Mouse (Mus musculus): ENCODE data around the gene Slc35e3. TPM values are rescaled to one million over a fixed set of nuclear protein-coding genes. Genes with fewer than 3 reads are reported as not detected.

The Slc35e3 gene
- polyA plus RNA-seq, 1 experiment, result not detected

DNA sequence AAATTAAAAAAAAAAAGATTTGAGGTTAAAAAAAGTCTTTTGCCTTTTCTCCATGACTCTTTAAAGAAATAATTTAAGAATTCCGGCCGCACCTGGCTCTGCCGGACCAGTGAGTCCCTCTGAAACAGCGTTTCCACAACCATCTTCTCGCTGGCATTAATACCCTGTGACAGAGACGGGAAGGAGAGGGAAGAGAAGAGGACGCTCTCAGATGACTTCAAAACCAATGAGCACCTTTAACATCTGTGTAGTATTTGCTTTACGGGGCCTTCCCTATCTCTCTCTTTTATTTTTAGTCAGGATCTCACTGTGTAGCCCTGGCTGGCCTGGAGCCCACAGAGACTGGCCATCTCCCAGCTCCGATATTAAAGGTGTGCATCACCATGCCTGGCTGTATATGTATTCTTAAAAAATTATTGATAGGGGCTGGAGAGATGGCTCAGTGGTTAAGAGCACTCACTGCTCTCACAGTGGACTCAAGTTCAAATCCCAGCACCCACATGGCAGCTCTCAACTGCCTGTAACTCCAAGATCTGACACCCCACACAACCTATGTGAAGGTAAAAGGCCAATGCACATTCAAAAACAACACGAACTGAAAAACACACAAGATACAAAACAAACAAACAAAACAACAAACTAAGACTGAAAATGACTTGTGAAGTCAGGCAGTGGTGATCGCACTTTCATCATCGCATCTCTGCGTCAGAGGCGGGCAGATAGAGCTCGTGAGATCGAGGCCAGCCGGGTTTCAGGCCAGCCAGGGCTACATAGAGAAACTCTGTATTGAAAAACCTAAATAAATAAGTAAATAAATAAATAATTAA lies 31.5 kb upstream of the Slc35e3 start:
- Histone ChIP-seq H3K27me3 (ENCODE audit: control insufficient read depth) (no peaks in the 10 kb centered on the region), H3K4me3 (replicated peaks) (no peak overlapping the region), H3K36me3 (ENCODE audit: control insufficient read depth) (peaks cover 97% of the 10 kb centered on the region), H3K4me1 (ENCODE audit: control insufficient read depth) (no peaks in the 10 kb centered on the region; the same call in 1 of the 2 replicates), H3K9me3 (ENCODE audit: control insufficient read depth, low read length) (no peaks in the 10 kb centered on the region)
- TF ChIP-seq TAL1 (IDR thresholded peaks at IDR 0.05; ENCODE audit: low read length), result no peak
- no peak for TF ChIP-seq GATA1 (IDR thresholded peaks at IDR 0.05; ENCODE audit: low read length)

DNA sequence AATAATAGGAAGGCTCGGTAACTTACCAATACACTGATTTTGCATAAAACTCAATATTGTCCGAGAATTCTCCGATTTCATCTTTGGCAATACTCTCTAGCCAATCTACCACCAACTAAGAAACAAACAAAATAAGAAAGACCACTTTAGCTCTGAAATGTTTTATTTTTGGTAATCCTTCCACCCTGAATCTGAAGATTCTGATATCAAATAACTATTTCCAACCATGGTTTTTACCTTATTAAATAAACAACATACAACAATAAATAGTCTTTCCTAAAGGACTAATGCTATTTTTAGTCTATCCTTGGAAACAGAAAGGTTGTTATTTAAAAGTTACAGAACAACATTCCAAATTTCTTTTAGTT lies 30.9 kb upstream of the Slc35e3 start:
- H3K27me3 ChIP-seq (ENCODE audit: control insufficient read depth), result no peaks in the 10 kb centered on the region
- H3K4me1 ChIP-seq (ENCODE audit: control insufficient read depth), result no peaks in the 10 kb centered on the region; the same call in 1 of the 2 replicates
- H3K9me3 ChIP-seq (ENCODE audit: control insufficient read depth, low read length), result no peaks in the 10 kb centered on the region
- TF ChIP-seq GATA1 (IDR thresholded peaks at IDR 0.05; ENCODE audit: low read length), result no peak
- H3K36me3 ChIP-seq (ENCODE audit: control insufficient read depth), result peaks cover 97% of the 10 kb centered on the region
- no peak overlapping the region for H3K4me3 ChIP-seq (replicated peaks)

DNA sequence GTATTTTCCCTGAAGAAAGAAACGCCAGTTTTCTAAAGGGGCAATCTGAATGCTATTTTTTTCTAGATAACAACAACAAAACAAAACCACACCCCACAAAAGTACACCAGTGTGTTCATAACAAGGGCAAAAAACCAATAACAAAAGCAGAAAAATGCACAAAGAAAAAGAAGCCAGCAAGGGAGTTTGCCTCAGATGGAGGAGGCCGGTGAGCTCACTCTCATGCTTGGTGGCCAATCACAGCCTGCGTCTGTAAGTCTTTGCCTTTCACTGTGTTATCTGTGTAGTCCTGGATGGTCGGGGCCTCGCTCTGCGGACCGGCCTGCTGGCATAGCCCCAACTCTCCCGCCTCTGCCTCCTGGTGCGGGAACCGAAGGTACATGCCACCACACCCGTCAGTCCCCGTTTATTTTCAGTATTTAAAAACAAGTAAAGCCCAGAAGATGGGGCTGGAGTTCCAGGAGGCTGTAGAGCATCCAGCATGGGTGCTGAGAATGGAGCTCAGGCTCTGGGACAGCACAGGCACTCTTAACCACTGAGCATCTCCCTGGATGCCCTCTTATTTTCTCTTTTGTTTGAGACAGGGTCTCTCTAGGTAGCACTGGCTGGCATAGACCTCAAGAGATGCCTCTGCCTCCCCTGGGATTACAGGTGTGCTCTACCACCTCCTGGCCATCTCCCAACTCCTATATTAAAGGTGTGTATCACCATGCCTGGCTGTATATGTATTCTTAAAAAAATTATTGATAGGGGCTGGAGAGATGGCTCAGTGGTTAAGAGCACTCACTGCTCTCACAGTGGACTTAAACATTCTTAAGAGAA lies 30.3 kb upstream of the Slc35e3 start:
- Histone ChIP-seq H3K36me3 (ENCODE audit: control insufficient read depth) (peaks cover 95% of the 10 kb centered on the region), H3K4me3 (replicated peaks) (no peak overlapping the region), H3K27me3 (ENCODE audit: control insufficient read depth) (no peaks in the 10 kb centered on the region), H3K9me3 (ENCODE audit: control insufficient read depth, low read length) (no peaks in the 10 kb centered on the region), H3K4me1 (ENCODE audit: control insufficient read depth) (no peaks in the 10 kb centered on the region; the same call in 1 of the 2 replicates)
- TF ChIP-seq TAL1 (IDR thresholded peaks at IDR 0.05; ENCODE audit: low read length) (no peak), GATA1 (IDR thresholded peaks at IDR 0.05; ENCODE audit: low read length) (no peak)

DNA sequence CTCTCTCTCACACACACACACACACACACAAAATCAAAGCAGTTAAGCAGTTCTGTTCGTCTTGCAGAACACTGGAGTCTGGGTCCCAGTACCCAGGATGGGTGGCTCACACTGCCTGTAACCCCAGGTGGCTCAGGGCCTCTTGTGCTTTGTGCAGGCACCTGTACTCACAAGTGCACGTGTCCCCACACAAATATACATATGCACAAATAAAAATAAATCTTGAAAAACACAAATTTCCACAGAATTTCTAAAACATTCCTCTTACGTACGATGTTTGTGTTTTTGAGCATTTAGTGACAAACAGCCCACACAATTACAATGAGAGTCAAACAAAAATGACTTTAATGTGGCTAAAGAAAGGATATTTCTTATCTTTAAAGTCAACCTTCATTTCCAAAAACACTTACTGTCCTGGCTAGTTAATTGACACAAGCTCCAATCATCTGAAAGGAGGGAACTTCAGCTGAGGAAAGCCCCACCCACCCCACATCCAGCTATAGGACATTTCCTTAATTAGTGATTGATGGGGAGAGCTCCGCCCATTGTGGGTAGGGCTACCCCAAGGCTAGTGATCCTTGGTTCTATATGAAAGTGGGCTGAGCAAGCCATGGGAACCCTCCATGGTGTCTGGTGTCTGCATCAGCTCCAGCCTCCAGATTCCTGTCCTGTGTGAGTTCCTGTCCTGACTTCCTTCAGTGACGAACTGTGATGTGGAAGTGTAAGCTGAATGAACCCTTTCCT lies 29.4 kb upstream of the Slc35e3 start:
- TF ChIP-seq GATA1 (IDR thresholded peaks at IDR 0.05; ENCODE audit: low read length), result no peak
- no peak for TF ChIP-seq TAL1 (IDR thresholded peaks at IDR 0.05; ENCODE audit: low read length)
- H3K36me3 ChIP-seq (ENCODE audit: control insufficient read depth), result peaks cover 95% of the 10 kb centered on the region
- H3K4me3 ChIP-seq (replicated peaks), result no peak overlapping the region
- H3K27me3 ChIP-seq (ENCODE audit: control insufficient read depth), result no peaks in the 10 kb centered on the region
- no peaks in the 10 kb centered on the region for H3K9me3 ChIP-seq (ENCODE audit: control insufficient read depth, low read length)
- H3K4me1 ChIP-seq (ENCODE audit: control insufficient read depth), result no peaks in the 10 kb centered on the region; the same call in 1 of the 2 replicates

DNA sequence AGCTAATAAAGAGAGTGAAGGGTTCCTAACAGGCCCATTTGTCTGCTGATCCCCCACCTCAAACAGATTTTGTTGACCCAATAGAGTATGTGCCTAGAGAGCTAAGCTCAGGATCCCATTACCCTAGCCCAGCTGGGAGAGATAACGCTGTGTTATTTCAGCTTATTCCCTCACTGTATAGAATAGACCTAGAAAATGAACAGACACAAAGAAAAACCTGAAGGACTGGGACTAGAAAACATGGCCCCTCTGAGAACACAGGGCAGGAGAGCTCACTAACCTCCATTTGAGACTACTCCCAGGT lies 28.6 kb upstream of the Slc35e3 start:
- Histone ChIP-seq H3K4me1 (ENCODE audit: control insufficient read depth) (no peaks in the 10 kb centered on the region; the same call in 1 of the 2 replicates), H3K4me3 (replicated peaks) (no peak overlapping the region), H3K36me3 (ENCODE audit: control insufficient read depth) (peaks cover 95% of the 10 kb centered on the region), H3K27me3 (ENCODE audit: control insufficient read depth) (no peaks in the 10 kb centered on the region), H3K9me3 (ENCODE audit: control insufficient read depth, low read length) (no peaks in the 10 kb centered on the region)
- TF ChIP-seq TAL1 (IDR thresholded peaks at IDR 0.05; ENCODE audit: low read length), result no peak
- no peak for TF ChIP-seq GATA1 (IDR thresholded peaks at IDR 0.05; ENCODE audit: low read length)

DNA sequence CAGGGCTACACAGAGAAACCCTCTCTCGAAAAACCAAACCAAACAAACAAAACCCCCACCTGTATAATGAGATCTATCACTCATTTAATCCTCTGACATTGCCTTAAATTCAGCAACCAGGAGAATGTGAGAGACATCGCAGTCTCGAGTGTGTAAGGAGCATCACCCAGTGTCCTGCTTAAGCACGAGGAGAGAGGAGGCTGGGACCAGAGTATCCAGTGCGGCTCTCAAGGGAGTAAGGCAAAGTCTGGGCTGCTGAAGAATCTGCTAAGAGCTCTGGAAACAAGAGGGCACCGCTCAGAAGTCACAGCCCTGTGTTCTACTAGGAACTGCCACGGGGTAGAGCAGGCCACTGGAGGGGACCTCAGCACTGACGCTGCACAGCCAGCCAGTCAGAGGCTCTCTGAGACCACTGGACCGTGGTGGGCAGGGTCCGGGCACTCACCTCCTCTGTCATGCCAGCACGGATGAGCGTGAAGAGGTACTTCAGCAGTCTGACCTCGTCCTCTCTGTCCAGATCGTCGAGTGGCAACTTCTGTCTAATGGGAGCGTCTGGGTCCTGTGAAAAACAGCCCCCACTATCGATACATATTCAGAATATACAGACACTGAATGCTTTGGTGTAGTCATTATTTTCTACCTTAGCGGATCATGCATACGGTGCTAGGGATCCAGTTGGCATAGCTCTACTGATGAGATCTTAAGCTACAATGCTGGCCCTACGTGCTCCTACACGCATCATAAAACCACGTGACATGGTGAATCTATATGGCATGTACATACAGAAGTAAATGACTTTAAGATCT lies 28.0 kb upstream of the Slc35e3 start:
- no peak overlapping the region for H3K4me3 ChIP-seq (replicated peaks)
- no peaks in the 10 kb centered on the region for H3K27me3 ChIP-seq (ENCODE audit: control insufficient read depth)
- no peaks in the 10 kb centered on the region; the same call in 1 of the 2 replicates for H3K4me1 ChIP-seq (ENCODE audit: control insufficient read depth)
- H3K9me3 ChIP-seq (ENCODE audit: control insufficient read depth, low read length), result no peaks in the 10 kb centered on the region
- H3K36me3 ChIP-seq (ENCODE audit: control insufficient read depth), result peaks cover 95% of the 10 kb centered on the region
- TF ChIP-seq GATA1 (IDR thresholded peaks at IDR 0.05; ENCODE audit: low read length) (no peak), TAL1 (IDR thresholded peaks at IDR 0.05; ENCODE audit: low read length) (no peak)

DNA sequence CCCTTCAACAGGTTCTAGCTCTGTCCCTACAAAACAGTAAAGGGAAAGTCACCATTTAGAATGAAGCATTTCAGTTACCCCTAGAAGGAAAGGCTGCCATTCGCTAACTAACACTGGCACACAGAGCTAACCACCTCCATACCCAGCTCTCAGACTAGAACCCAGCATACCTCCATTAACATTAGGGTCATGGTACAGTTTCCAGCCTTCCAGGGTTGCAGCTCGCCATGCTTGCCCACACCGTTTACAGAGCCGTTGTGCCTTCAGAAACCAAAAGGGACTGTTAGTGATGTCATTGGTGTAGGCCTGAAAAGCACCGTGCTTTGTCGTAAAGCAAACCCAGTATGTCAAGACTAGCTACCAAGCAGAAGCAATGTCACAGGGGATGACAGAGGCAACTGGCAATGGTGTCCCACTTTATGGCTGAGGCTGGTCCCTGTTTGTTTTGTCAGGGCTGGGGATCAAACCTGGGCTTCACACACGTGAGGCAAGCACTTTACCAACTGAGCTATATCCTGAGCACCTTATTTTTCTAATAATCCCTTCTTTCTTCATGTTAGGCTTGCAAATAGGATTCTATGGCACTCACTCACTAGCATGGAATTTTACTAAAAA lies 27.0 kb upstream of the Slc35e3 start:
- H3K9me3 ChIP-seq (ENCODE audit: control insufficient read depth, low read length), result no peaks in the 10 kb centered on the region
- peaks cover 93% of the 10 kb centered on the region for H3K36me3 ChIP-seq (ENCODE audit: control insufficient read depth)
- H3K4me1 ChIP-seq (ENCODE audit: control insufficient read depth), result no peaks in the 10 kb centered on the region; the same call in 1 of the 2 replicates
- H3K27me3 ChIP-seq (ENCODE audit: control insufficient read depth), result no peaks in the 10 kb centered on the region
- TF ChIP-seq GATA1 (IDR thresholded peaks at IDR 0.05; ENCODE audit: low read length), result no peak
- TF ChIP-seq TAL1 (IDR thresholded peaks at IDR 0.05; ENCODE audit: low read length), result no peak
- no peak overlapping the region for H3K4me3 ChIP-seq (replicated peaks)
